Mouse (Mus musculus) midbrain, embryonic 13.5 days (tissue): ENCODE results near the gene 2310034G01Rik. TPM values are rescaled to one million over a fixed set of nuclear protein-coding genes. Genes with fewer than 3 reads are reported as not detected.

Source experiments
- microRNA counts: library from miRNA; unstranded; fragments of <30 nt; microRNA quantifications from one replicate; lab custom pipeline; 2016
- microRNA-seq: library from miRNA; unstranded; fragments of <30 nt; microRNA quantifications from one replicate; pipeline ENCODE4, GENCODE M21; 2016
- polyA plus RNA-seq: library from polyadenylated mRNA; unstranded; fragments of >200 nt; fragmentation: Nextera tagmentation; extraction: Ambion mirVana; gene quantifications from 2 replicates; pipeline ENCODE4 v1.2.1, GENCODE M21; 2015

2310034G01Rik gene
- polyA plus RNA-seq, 1 experiment from 2014 or later, result 1.7 TPM

MicroRNA genes within 50 kb of the gene (microRNA counts, 519-probe panel; counts per million panel counts)
- microRNA mmu-miR-146b (lab: Ali Mortazavi, UCI), result 110 counts per million, percentile 56 among the panel's probes with 10 or more counts

Small RNAs within 50 kb of the gene (microRNA-seq; reads per million reads assigned to microRNA genes)
- gene Mir146b, result 1.9 reads per million

Other genes with a start within 250 kb of the 2310034G01Rik start
- 1.1 TPM in 1 of 2 replicates, not detected in the other for gene Elovl3, start 218.4 kb downstream of the 2310034G01Rik start, polyA plus RNA-seq
- gene Pitx3, start 202.0 kb downstream of the 2310034G01Rik start, polyA plus RNA-seq, result 1.6 and 9.9 TPM in 2 replicates
- gene Gbf1, start 197.8 kb downstream of the 2310034G01Rik start, polyA plus RNA-seq, result 68.2 and 70.5 TPM in 2 replicates
- 1.8 and 2.3 TPM in 2 replicates for gene Nfkb2, start 46.0 kb downstream of the 2310034G01Rik start, polyA plus RNA-seq
- 61.7 and 69.0 TPM in 2 replicates for gene Psd, start 23.1 kb downstream of the 2310034G01Rik start, polyA plus RNA-seq
- gene Fbxl15, start 22.1 kb downstream of the 2310034G01Rik start, polyA plus RNA-seq, result 40.8 and 44.2 TPM in 2 replicates
- gene Cuedc2, start 11.6 kb downstream of the 2310034G01Rik start, polyA plus RNA-seq, result 290 TPM in 2 replicates
- 7.8 and 9.2 TPM in 2 replicates for gene Mfsd13a, start 9.2 kb downstream of the 2310034G01Rik start, polyA plus RNA-seq
- 331 and 333 TPM in 2 replicates for gene Actr1a, start 45.4 kb upstream of the 2310034G01Rik start, polyA plus RNA-seq
- 27.7 and 28.6 TPM in 2 replicates for gene Sufu, start 46.6 kb upstream of the 2310034G01Rik start, polyA plus RNA-seq
- 27.7 and 33.0 TPM in 2 replicates for gene Trim8, start 151.4 kb upstream of the 2310034G01Rik start, polyA plus RNA-seq
- gene Arl3, start 222.9 kb upstream of the 2310034G01Rik start, polyA plus RNA-seq, result 226 and 238 TPM in 2 replicates
- gene Sfxn2, start 223.1 kb upstream of the 2310034G01Rik start, polyA plus RNA-seq, result 10.3 and 11.9 TPM in 2 replicates
- 38.9 and 41.9 TPM in 2 replicates for gene Wbp1l, start 248.8 kb upstream of the 2310034G01Rik start, polyA plus RNA-seq